Mouse (Mus musculus) bone marrow macrophage, adult 2 months (primary cell): Measurements from ENCODE around the gene Crtc1.

ENCODE experiments used
- CTCF ChIP-seq: IDR thresholded peaks from 2 replicates; pipeline ENCODE4 v1.5.1; 2012; ENCODE audit warnings: low read depth, mild to moderate bottlenecking, low read length, moderate library complexity
- POLR2A ChIP-seq: IDR thresholded peaks from 2 replicates; pipeline ENCODE4 v1.6.1; 2012; ENCODE audit warnings: mild to moderate bottlenecking, low read depth, low read length, borderline replicate concordance

GRCm38 (mm10) chr8:70395649-70396048 lies 43.7 kb downstream of the Crtc1 start:
- no peak for TF ChIP-seq CTCF
- TF ChIP-seq POLR2A, result no peak
